Mouse (Mus musculus): ENCODE measurements around the gene Zfp661.

- TF ChIP-seq POLR2A (IDR thresholded peaks at IDR 0.05; ENCODE audit: low read depth, low read length) = no peak
- TF ChIP-seq CTCF (conservative IDR thresholded peaks at IDR 0.05; ENCODE audit: insufficient read depth, insufficient read length, low read depth, low read length) = no peak
Observed at GRCm38 (mm10) chr2:127550446-127550845, 36.4 kb downstream of the Zfp661 start.

Data from kidney, adult 2 months (tissue).